8 mouse cellular contexts compared by ENCODE assay signal in the genomic region with DNA sequence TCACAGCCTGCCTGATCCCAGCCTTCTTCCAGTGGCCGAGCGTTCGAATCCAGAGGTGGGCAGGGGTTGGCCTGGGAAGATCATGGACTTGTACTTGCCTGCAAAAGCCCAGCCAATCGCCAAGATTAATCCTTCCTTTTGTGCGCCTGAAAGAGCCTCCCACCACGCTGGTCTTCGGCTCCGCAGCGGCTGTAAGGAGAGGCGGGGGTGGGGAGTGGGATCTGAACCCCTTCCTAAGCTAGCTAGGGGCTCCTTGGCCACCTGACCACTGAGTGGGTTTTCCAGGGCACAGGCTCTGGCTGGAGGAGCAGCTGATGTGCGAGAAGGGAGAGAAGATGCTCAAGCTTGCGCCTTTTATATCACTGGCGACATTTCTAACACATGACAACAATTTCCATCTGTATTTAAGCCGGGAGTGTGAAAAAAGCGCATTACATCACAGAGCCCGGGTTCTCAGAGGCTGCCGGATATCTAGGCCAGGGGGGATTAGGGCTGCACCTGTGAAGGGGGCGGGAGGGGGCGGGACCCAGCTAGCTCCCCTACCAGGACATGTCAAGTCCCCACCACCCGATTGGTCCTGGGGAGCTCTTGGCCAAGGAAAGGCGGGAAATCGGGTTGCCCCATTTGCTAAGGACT.
DNase-seq lines count a peak whose midpoint lies in the region; ATAC-seq lines count a peak whose summit lies in the region.

No protein-coding gene starts in this region.

- H3K36me3 ChIP-seq in heart, embryonic 10.5 days = no peaks in the 10 kb centered on the region

- H3K9me3 ChIP-seq in heart, embryonic 10.5 days = no peaks in the 10 kb centered on the region

- DNase-seq in heart, embryonic 10.5 days (ENCODE audit: low spot score) = no peak
- no peak for DNase-seq in heart, adult 18-20 months
- peak; percentile 59 for DNase-seq in cerebellum, adult 9-10 months
- peak; percentile 26 to 55 for DNase-seq in left cerebral cortex, adult 9 months (ENCODE audit: low spot score in 2 of 2)
- DNase-seq in retina, postnatal 7 days (ENCODE audit: low read depth, low spot score) = peak; percentile 54
- no peak for DNase-seq in thymus, postnatal 10 days (ENCODE audit: low spot score in 2 of 2)
- DNase-seq in gastrocnemius, postnatal 10 days = no peak

- peaks cover 36% of the 10 kb centered on the region for H3K4me1 ChIP-seq in heart, embryonic 10.5 days

- H3K27ac ChIP-seq in heart, embryonic 10.5 days = peak overlapping the region; percentile 81

- ATAC-seq in frontal cortex, adult (ENCODE audit: low TSS enrichment) = peak; percentile 50

- 0 out of 2 replicates have a peak, but pooled peaks cover 6% of the 10 kb centered on the region for H3K27me3 ChIP-seq in heart, embryonic 10.5 days (ENCODE audit: insufficient read depth, poor library complexity, severe bottlenecking)

- peak overlapping the region; percentile 56 for H3K4me3 ChIP-seq in heart, embryonic 10.5 days

- whole genome bisulfite sequencing in heart, embryonic 10.5 days = 2% methylated on average over 22 of the region's 22 CpGs

Comparison
In these comparisons a context has a peak if more than half of its experiments do, and no peak if none do; other contexts are left out.
1. DNase-seq: peak in cerebellum, adult 9-10 months (single experiment), left cerebral cortex, adult 9 months (2 of 2) and retina, postnatal 7 days (single experiment); none in heart, embryonic 10.5 days (single experiment), heart, adult 18-20 months (0 of 2), thymus, postnatal 10 days (0 of 2) and gastrocnemius, postnatal 10 days (single experiment).